Mouse (Mus musculus) forebrain, postnatal 0 days (tissue): ENCODE results near the gene Cldn6. TPM values are rescaled to one million over a fixed set of nuclear protein-coding genes. Genes with fewer than 3 reads are reported as not detected.

Source experiments
- ATAC-seq: fragments of 200-750 bp; cut with Nextera tagmentation; 2 replicates; pipeline ENCODE4 v1.8.0; 2017; ENCODE audit warnings: mild to moderate bottlenecking, moderate library complexity
- DNase-seq: peaks from one replicate; pipeline ENCODE4 v3.0.0-alpha.2; 2015
- H3K27ac ChIP-seq: fragments of 300-500 bp; sonication (generic); 2 replicates; pipeline ENCODE4 v1.5.1; 2014; ENCODE audit warnings: low read depth, mild to moderate bottlenecking, antibody characterized with exemption, low read length, moderate library complexity, mixed read lengths
- H3K27me3 ChIP-seq: fragments of 300-500 bp; sonication (generic); 2 replicates; pipeline ENCODE4 v1.6.1; 2014; ENCODE audit warnings: mild to moderate bottlenecking, low read length, mixed read lengths; ENCODE audit not compliant: insufficient read depth
- H3K36me3 ChIP-seq: fragments of 300-500 bp; sonication (generic); 2 replicates; pipeline ENCODE4 v1.6.1; 2014; ENCODE audit warnings: mild to moderate bottlenecking, moderate library complexity; ENCODE audit not compliant: insufficient read depth
- H3K4me1 ChIP-seq: fragments of 300-500 bp; sonication (generic); 2 replicates; pipeline ENCODE4 v1.6.1; 2014; ENCODE audit warnings: antibody characterized with exemption; ENCODE audit not compliant: insufficient read depth
- H3K4me2 ChIP-seq: fragments of 300-500 bp; sonication (generic); 2 replicates; pipeline ENCODE4 v1.6.1; 2014; ENCODE audit warnings: low read depth, mild to moderate bottlenecking, moderate library complexity
- H3K4me3 ChIP-seq: fragments of 300-500 bp; sonication (generic); 2 replicates; pipeline ENCODE4 v1.5.1; 2014; ENCODE audit warnings: low read depth, low read length, mixed read lengths
- H3K9ac ChIP-seq: fragments of 300-500 bp; sonication (generic); 2 replicates; pipeline ENCODE4 v1.6.1; 2014; ENCODE audit warnings: mild to moderate bottlenecking
- H3K9me3 ChIP-seq: fragments of 300-500 bp; sonication (generic); 2 replicates; pipeline ENCODE4 v1.6.1; 2016; ENCODE audit warnings: low read length
- CTCF ChIP-seq: sonication (generic); IDR thresholded peaks from 2 replicates; pipeline ENCODE4 v1.5.1; 2016; ENCODE audit warnings: antibody characterized with exemption, control low read depth, low read depth
- WGBS: fragments of 180-500 bp; shearing (Covaris S2); extraction: QIAGEN DNeasy Blood & Tissue Kit; methylation state at CpG from one replicate; pipeline ENCODE4 v1.1.7; 2014; 5-methylcytosine and 5-hydroxymethylcytosine counted together
- polyA plus RNA-seq: library from polyadenylated mRNA; unstranded; fragments of >200 nt; fragmentation: Nextera tagmentation; extraction: Ambion mirVana; gene quantifications from 2 replicates; pipeline ENCODE4 v1.2.1, GENCODE M21; 2015
- total RNA-seq: library from RNA; depleted of rRNA; stranded (reverse); fragments of >200 nt; gene quantifications from 2 replicates; pipeline ENCODE4 v1.2.3, GENCODE M21; 2014; rRNA removed

Cldn6 gene
- total RNA-seq (0.31 and 1.8 TPM in 2 replicates), polyA plus RNA-seq (0.39 and 0.76 TPM in 2 replicates)

- no peak for DNase-seq
- H3K4me1 ChIP-seq, result peaks cover 17% of the 10 kb centered on the region; the same call in 1 of the 2 replicates
- TF ChIP-seq CTCF, result no peak
- no peak within 1 kb of the TSS for H3K27ac ChIP-seq
- H3K9me3 ChIP-seq, result no peaks in the 10 kb centered on the region
- ATAC-seq, result no peak
- H3K4me2 ChIP-seq, result 0 out of 2 replicates have a peak within 1 kb of the TSS, but pooled peaks have one; percentile 24
- 4% methylated on average over 38 of the region's 38 CpGs for WGBS
- H3K36me3 ChIP-seq, result no peaks in the 10 kb centered on the region
- 0 out of 2 replicates have a peak within 1 kb of the TSS, but pooled peaks have one; percentile 5 for H3K4me3 ChIP-seq
- no peak within 1 kb of the TSS for H3K9ac ChIP-seq
- peaks cover 30% of the 10 kb centered on the region for H3K27me3 ChIP-seq
These were observed at the start of gene Cldn6 for GRCm38 (mm10) chr17:23679127-23679835. TSS of gene Cldn6 (plus strand) at chr17:23679249.

GRCm38 (mm10) chr17:23630195-23631020, 48.6 kb upstream of the Cldn6 start:
- Histone ChIP-seq H3K27ac (no peak overlapping the region), H3K36me3 (no peaks in the 10 kb centered on the region), H3K27me3 (no peaks in the 10 kb centered on the region), H3K9ac (peak overlapping the region; percentile 35), H3K4me1 (no peaks in the 10 kb centered on the region), H3K4me2 (peak overlapping the region; percentile 39), H3K4me3 (peak overlapping the region; percentile 18), H3K9me3 (no peaks in the 10 kb centered on the region)
- ATAC-seq, result peak; percentile 96
- TF ChIP-seq CTCF, result peak; percentile 80
- DNase-seq, result peak; percentile 67
- 17% methylated on average over 22 of the region's 22 CpGs for WGBS

- TF ChIP-seq CTCF, result no peak
- no peaks in the 10 kb centered on the region for H3K9me3 ChIP-seq
- ATAC-seq (no peak), DNase-seq (no peak)
- no peaks in the 10 kb centered on the region for H3K27me3 ChIP-seq
- no peaks in the 10 kb centered on the region for H3K4me1 ChIP-seq
- no peak overlapping the region for H3K9ac ChIP-seq
- no peak overlapping the region for H3K4me2 ChIP-seq
- no peaks in the 10 kb centered on the region for H3K36me3 ChIP-seq
- 87% methylated on average over 8 of the region's 8 CpGs for WGBS
- no peak overlapping the region for H3K4me3 ChIP-seq
- no peak overlapping the region for H3K27ac ChIP-seq
These were observed 47.8 kb upstream of the Cldn6 start for GRCm38 (mm10) chr17:23631241-23631640.

GRCm38 (mm10) chr17:23644613-23645495, 34.2 kb upstream of the Cldn6 start, which contains the start of gene Mmp25:
TSS of gene Mmp25 (minus strand) at chr17:23645277.
- Histone ChIP-seq H3K4me3 (peak within 1 kb of the TSS; percentile 34), H3K9ac (peak within 1 kb of the TSS; percentile 45; the same call in 1 of the 2 replicates), H3K4me2 (peak within 1 kb of the TSS; percentile 68), H3K9me3 (no peaks in the 10 kb centered on the region), H3K27me3 (peaks cover 14% of the 10 kb centered on the region), H3K36me3 (no peaks in the 10 kb centered on the region), H3K27ac (no peak within 1 kb of the TSS), H3K4me1 (no peaks in the 10 kb centered on the region)
- ATAC-seq (no peak; the same call in 1 of the 2 replicates), DNase-seq (no peak)
- WGBS, result under 1% methylated on average over 58 of the region's 58 CpGs
- no peak for TF ChIP-seq CTCF

DNA sequence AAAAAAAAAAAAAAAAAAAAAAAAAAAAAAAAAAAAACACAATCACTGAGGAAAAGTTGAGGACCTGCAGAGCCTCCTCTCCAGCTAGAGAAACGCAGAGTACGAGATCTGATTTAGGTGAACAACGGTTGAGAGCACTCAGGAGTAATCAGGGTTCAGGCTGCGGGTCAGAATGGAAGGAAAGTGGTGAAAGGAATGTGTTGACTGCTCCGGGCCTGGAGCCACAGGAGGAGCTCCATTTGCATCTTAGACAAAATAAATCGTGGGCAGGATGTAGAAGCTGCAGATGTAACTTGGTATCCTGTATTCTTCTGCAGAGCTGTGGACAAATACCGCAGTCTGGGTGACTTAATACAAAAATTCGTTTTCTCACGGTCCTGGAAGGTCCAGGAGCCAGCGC, 33.2 kb upstream of the Cldn6 start:
- H3K36me3 ChIP-seq, result no peaks in the 10 kb centered on the region
- peaks cover 14% of the 10 kb centered on the region for H3K27me3 ChIP-seq
- no peaks in the 10 kb centered on the region for H3K9me3 ChIP-seq
- no peak for TF ChIP-seq CTCF
- WGBS, result 40% methylated on average over 10 of the region's 10 CpGs
- no peak overlapping the region for H3K27ac ChIP-seq
- H3K4me2 ChIP-seq, result no peak overlapping the region
- H3K9ac ChIP-seq, result no peak overlapping the region
- DNase-seq (no peak), ATAC-seq (no peak)
- no peak overlapping the region for H3K4me3 ChIP-seq
- no peaks in the 10 kb centered on the region for H3K4me1 ChIP-seq

- ATAC-seq (no peak), DNase-seq (no peak)
- H3K4me1 ChIP-seq, result no peaks in the 10 kb centered on the region
- no peaks in the 10 kb centered on the region for H3K36me3 ChIP-seq
- H3K9ac ChIP-seq, result no peak overlapping the region
- 78% methylated on average over 6 of the region's 6 CpGs for WGBS
- H3K27me3 ChIP-seq, result no peaks in the 10 kb centered on the region
- no peak overlapping the region for H3K27ac ChIP-seq
- H3K4me3 ChIP-seq, result no peak overlapping the region
- H3K4me2 ChIP-seq, result no peak overlapping the region
- H3K9me3 ChIP-seq, result no peaks in the 10 kb centered on the region
- no peak for TF ChIP-seq CTCF
These were observed 27.7 kb upstream of the Cldn6 start for GRCm38 (mm10) chr17:23651363-23651762.
